Mouse (Mus musculus) large intestine, adult 2 months (tissue): ENCODE measurements around the gene Shbg. TPM values are rescaled to one million over a fixed set of nuclear protein-coding genes. Genes with fewer than 3 reads are reported as not detected.

Source experiments
- DNase-seq: peaks from one replicate; pipeline ENCODE4 v3.0.0-alpha.2; 2012; ENCODE audit warnings: low read depth, low spot score
- WGBS: fragments of 180-500 bp; shearing (Covaris S2); methylation state at CpG from one replicate; pipeline ENCODE4 v1.1.7; 2018; 5-methylcytosine and 5-hydroxymethylcytosine counted together
- polyA plus RNA-seq: library from polyadenylated mRNA; depleted of rRNA; stranded (reverse); fragments of >200 nt; gene quantifications from 2 replicates; pipeline ENCODE4 v1.2.3, GENCODE M21; 2012; rRNA removed

The Shbg gene
- polyA plus RNA-seq, 1 experiment: not detected

DNA sequence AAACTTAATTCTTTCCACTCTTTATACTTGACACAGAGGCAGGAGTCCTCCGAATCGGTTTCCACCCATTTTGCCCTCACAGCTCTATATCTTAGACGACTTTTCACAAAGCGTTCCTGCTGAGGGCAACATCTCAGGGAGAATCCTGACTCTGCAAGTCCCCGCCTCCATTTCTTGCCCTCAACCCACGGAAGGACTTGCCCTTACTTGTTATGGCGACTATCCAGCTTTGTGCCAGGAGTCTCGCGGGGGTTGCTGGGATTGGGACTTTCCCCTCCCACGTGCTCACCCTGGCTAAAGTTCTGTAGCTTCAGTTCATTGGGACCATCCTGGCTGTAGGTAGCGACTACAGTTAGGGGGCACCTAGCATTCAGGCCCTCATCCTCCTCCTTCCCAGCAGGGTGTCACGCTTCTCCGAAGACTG lies 37.6 kb downstream of the Shbg start, which contains the start of the genes Wrap53 and Trp53:
Gene Wrap53, minus strand, starts transcription at position 165 of the 424 bp plus-strand sequence.
Gene Trp53, plus strand, starts transcription at position 269 of the 424 bp plus-strand sequence.
- under 1% methylated on average over 13 of the region's 13 CpGs for WGBS
- peak; percentile 91 for DNase-seq

DNA sequence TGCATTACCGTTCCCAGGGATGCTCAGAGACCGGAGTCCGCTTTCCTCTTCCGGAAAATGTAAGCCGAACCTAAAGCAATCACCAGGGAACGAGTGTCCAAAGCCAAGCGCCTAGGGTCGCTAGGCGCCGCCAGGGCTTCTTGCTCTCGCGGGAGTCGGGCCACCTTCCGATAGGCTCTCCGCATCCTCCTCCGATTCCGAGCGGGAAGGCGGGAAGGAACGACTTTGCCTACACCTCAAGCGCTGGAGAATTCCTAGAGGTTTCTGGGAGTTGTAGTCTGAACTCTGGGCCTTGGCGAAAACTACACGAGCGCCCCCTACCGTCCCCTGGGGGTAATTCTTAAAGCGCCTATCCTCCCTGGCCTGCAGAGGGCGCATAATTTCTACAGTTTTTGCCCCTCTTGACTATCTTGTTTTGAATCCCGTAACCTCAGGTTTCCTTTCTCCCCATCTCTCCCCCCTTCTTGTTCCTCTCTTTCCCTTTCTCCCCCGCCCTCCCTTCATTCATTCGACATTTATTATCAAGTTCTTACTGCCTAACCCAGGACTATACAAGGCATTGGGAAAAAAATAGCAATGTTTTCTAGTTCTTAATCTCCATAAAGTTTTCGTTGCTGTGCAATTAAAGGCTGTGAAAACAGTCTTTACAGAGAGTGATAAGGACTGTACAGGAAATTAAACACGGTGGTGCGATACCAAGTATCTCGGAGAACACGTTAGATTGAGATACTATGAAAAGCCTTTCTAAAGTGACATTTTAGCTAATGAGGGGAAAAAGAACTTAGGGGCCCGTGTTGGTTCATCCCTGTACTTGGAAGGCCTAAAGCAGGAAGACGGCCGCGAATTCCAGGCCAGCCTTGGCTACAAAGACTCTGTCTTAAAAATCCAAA lies 38.3 kb downstream of the Shbg start:
- WGBS: under 1% methylated on average over 39 of the region's 39 CpGs
- DNase-seq: peak; percentile 98

DNA sequence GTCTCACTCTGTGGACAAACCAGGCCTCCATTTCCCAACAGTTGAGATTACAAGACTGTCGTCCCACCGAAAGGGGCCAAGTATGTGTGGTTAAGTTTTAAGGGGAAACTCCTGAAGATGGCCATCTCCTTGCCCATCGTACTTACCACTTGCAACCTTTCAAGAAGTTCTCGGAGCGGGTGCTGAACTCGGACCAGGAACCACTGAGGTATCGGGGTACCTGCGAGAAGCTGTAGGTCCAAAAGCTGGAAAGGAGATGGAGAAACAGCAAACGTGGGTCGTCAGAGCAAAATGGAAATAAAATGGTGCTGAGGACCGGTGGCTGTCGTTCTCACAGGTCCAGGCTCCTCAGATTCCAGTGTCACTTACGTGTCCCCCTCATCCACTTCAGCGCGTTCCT lies 39.4 kb downstream of the Shbg start:
- DNase-seq: no peak
- WGBS: 8% methylated on average over 15 of the region's 15 CpGs

DNA sequence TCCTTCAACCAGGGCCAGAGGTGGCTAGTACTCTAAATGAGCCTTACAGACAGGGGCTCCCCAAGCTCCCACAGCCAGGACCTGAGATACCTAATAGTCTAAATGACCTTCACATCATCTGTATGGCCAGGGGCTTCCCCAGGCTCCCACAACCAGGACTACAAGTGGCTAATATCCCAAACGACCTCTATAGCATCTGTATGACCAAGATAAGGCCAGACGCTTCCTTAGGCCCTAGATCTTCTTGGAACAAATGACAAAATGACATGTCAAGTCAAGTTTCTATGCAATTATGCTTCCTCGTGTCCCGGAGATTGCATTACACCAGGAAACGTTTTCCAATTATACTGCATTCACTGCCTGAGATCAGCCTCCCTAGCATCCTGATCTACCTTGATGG lies 41.4 kb downstream of the Shbg start:
- 68% methylated on average over 5 of the region's 5 CpGs for WGBS
- DNase-seq: no peak

DNA sequence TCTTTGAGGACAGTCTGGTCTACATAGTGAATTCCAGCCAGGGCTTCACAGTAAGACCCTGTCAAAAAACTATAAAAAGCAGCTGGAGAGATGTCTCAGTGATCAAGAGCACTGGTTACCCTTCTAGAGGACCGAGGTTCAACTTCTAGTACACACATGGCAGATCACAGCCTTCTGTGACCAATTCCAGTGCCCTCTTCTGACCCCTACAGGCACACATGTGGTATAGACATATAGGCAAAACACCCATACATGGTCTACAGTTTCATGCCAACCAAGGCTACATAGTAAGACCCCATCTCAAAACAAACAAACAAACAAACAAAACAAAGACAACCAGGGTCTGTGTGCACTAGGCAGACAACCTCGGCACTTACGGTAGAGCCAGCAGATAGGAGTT lies 42.5 kb downstream of the Shbg start:
- no peak for DNase-seq
- 57% methylated on average over 3 of the region's 3 CpGs for WGBS

DNA sequence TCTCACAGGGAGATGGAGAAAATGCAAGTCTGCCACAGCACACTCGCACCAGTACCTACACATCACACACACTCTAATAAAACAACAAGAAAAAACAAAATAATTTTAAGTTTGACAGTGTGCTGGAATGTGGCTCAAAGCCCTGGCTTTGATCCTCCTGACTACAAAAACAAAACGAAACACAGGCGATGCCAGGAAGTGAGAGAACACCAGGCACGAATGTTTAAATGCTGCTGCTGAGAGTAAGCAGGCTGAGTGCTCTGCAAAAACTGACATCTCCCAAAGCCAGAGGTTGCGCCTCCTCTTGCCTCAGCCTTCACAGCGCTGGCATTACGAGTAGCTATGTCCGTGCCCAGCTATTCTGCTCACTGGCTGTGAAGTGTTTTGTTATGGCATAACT lies 52.6 kb downstream of the Shbg start:
- DNase-seq: no peak
- 85% methylated on average over 8 of the region's 8 CpGs for WGBS

Other genes with a start within 250 kb of the Shbg start
- gene Chd3, start 248.5 kb downstream of the Shbg start, polyA plus RNA-seq: 63.4 and 118 TPM in 2 replicates
- gene Naa38, start 222.4 kb downstream of the Shbg start, polyA plus RNA-seq: 164 and 180 TPM in 2 replicates
- gene Cyb5d1, start 222.3 kb downstream of the Shbg start, polyA plus RNA-seq: 6.1 and 14.5 TPM in 2 replicates
- gene Tmem88, start 219.7 kb downstream of the Shbg start, polyA plus RNA-seq: 10.5 and 11.0 TPM in 2 replicates
- gene Kdm6b, start 204.2 kb downstream of the Shbg start, polyA plus RNA-seq: 7.5 and 11.2 TPM in 2 replicates
- gene Dnah2, start 68.8 kb downstream of the Shbg start, polyA plus RNA-seq: 0.12 and 0.29 TPM in 2 replicates
- gene Efnb3, start 57.7 kb downstream of the Shbg start, polyA plus RNA-seq: 1.1 and 2.1 TPM in 2 replicates
- gene Wrap53, start 37.6 kb downstream of the Shbg start, polyA plus RNA-seq: 24.8 and 28.7 TPM in 2 replicates
- 80.8 and 93.2 TPM in 2 replicates for gene Trp53, start 37.5 kb downstream of the Shbg start, polyA plus RNA-seq
- 4.1 and 5.6 TPM in 2 replicates for gene Atp1b2, start 12.0 kb downstream of the Shbg start, polyA plus RNA-seq
- 1.9 and 2.7 TPM in 2 replicates for gene Sat2, start 4.1 kb upstream of the Shbg start, polyA plus RNA-seq
- gene Fxr2, start 15.1 kb upstream of the Shbg start, polyA plus RNA-seq: 29.6 and 35.8 TPM in 2 replicates
- gene Sox15, start 37.4 kb upstream of the Shbg start, polyA plus RNA-seq: 0.18 TPM in 1 of 2 replicates, not detected in the other
- 147 and 171 TPM in 2 replicates for gene Mpdu1, start 44.7 kb upstream of the Shbg start, polyA plus RNA-seq
- 20.2 and 20.6 TPM in 2 replicates for gene Cd68, start 48.2 kb upstream of the Shbg start, polyA plus RNA-seq
- 354 and 356 TPM in 2 replicates for gene Eif4a1, start 54.5 kb upstream of the Shbg start, polyA plus RNA-seq
- gene Senp3, start 64.2 kb upstream of the Shbg start, polyA plus RNA-seq: 43.4 and 55.1 TPM in 2 replicates
- gene Tnfsf13, start 67.9 kb upstream of the Shbg start, polyA plus RNA-seq: 14.4 and 16.2 TPM in 2 replicates
- gene Tnfsf12, start 77.9 kb upstream of the Shbg start, polyA plus RNA-seq: 13.1 and 13.8 TPM in 2 replicates
- 2.3 and 2.8 TPM in 2 replicates for gene Tnfsfm13, start 78.2 kb upstream of the Shbg start, polyA plus RNA-seq
- gene Polr2a, start 140.7 kb upstream of the Shbg start, polyA plus RNA-seq: 17.5 and 33.3 TPM in 2 replicates
- 0.07 TPM in 1 of 2 replicates, not detected in the other for gene Slc35g3, start 144.1 kb upstream of the Shbg start, polyA plus RNA-seq
- 7.5 and 10.7 TPM in 2 replicates for gene Zbtb4, start 148.0 kb upstream of the Shbg start, polyA plus RNA-seq
- 7.3 and 10.3 TPM in 2 replicates for gene Chrnb1, start 178.0 kb upstream of the Shbg start, polyA plus RNA-seq
- 2.8 and 4.4 TPM in 2 replicates for gene Fgf11, start 184.0 kb upstream of the Shbg start, polyA plus RNA-seq
- gene Tmem102, start 187.7 kb upstream of the Shbg start, polyA plus RNA-seq: 38.7 and 39.1 TPM in 2 replicates
- gene Gm39566, start 197.4 kb upstream of the Shbg start, polyA plus RNA-seq: not detected in 2 replicates
- gene Spem2, start 200.6 kb upstream of the Shbg start, polyA plus RNA-seq: not detected in 2 replicates
- gene Spem1, start 204.3 kb upstream of the Shbg start, polyA plus RNA-seq: 0.12 TPM in 1 of 2 replicates, not detected in the other
- 5.1 and 7.0 TPM in 2 replicates for gene Nlgn2, start 219.9 kb upstream of the Shbg start, polyA plus RNA-seq
- gene Tmem256, start 220.6 kb upstream of the Shbg start, polyA plus RNA-seq: 194 and 208 TPM in 2 replicates
- gene Plscr3, start 228.5 kb upstream of the Shbg start, polyA plus RNA-seq: 31.6 and 36.1 TPM in 2 replicates
- gene Tnk1, start 240.8 kb upstream of the Shbg start, polyA plus RNA-seq: 28.8 and 34.4 TPM in 2 replicates